Mouse (Mus musculus) macrophage (primary cell): ENCODE data around the gene Hira. TPM values are rescaled to one million over a fixed set of nuclear protein-coding genes. Genes with fewer than 3 reads are reported as not detected.

Experiments used
- H3K27ac ChIP-seq: fragments of 350-480 bp; formaldehyde crosslinking; 2 replicates; pipeline ENCODE4 v1.9.0; 2021
- H3K36me3 ChIP-seq: fragments of 350-480 bp; formaldehyde crosslinking; 2 replicates; pipeline ENCODE4 v1.9.0; 2021; ENCODE audit errors: inconsistent target
- H3K4me3 ChIP-seq: fragments of 350-480 bp; formaldehyde crosslinking; 2 replicates; pipeline ENCODE4 v1.9.0; 2021; ENCODE audit errors: inconsistent target
- H3K79me2 ChIP-seq: fragments of 350-480 bp; formaldehyde crosslinking; 2 replicates; pipeline ENCODE4 v1.9.0; 2021; ENCODE audit errors: inconsistent target
- WGBS: methylation state at CpG from one replicate; pipeline ENCODE4 v1.1.7; 2026; ENCODE audit warnings: inconsistent platforms; ENCODE audit not compliant: missing documents; 5-methylcytosine and 5-hydroxymethylcytosine counted together
- polyA plus RNA-seq: library from polyadenylated mRNA; stranded (reverse); fragments of 250-400 nt; gene quantifications from 3 replicates; pipeline ENCODE4 v1.2.4, GENCODE M21; 2018; ENCODE audit warnings: inconsistent platforms

Hira gene
- polyA plus RNA-seq, 1 experiment from 2014 or later, result 22.2 TPM

GRCm38 (mm10) chr16:18877386-18878090 is 701 bp downstream of the Hira start:
- WGBS, result under 1% methylated on average over 35 of the region's 43 CpGs
- H3K79me2 ChIP-seq, result peaks cover 55% of the 10 kb centered on the region
- peak overlapping the region; percentile 63 for H3K4me3 ChIP-seq
- H3K27ac ChIP-seq, result peak overlapping the region; percentile 46
- H3K36me3 ChIP-seq, result peaks cover 13% of the 10 kb centered on the region

- Histone ChIP-seq H3K4me3 (peak overlapping the region; percentile 63), H3K36me3 (peaks cover 6% of the 10 kb centered on the region), H3K79me2 (peaks cover 61% of the 10 kb centered on the region), H3K27ac (peak overlapping the region; percentile 46)
- WGBS, result 12% methylated on average over 19 of the region's 20 CpGs
Observed at GRCm38 (mm10) chr16:18878091-18878720, 1.4 kb downstream of the Hira start.

GRCm38 (mm10) chr16:18884044-18884443 is 7.2 kb downstream of the Hira start:
- Histone ChIP-seq H3K36me3 (no peaks in the 10 kb centered on the region), H3K4me3 (no peak overlapping the region), H3K27ac (no peak overlapping the region), H3K79me2 (peaks cover 100% of the 10 kb centered on the region)

- H3K4me3 ChIP-seq, result no peak overlapping the region
- H3K79me2 ChIP-seq, result peaks cover 59% of the 10 kb centered on the region
- H3K27ac ChIP-seq, result no peak overlapping the region
- WGBS, result 88% methylated on average over 4 of the region's 4 CpGs
- peaks cover 18% of the 10 kb centered on the region for H3K36me3 ChIP-seq
Observed at GRCm38 (mm10) chr16:18893840-18894372, 17.1 kb downstream of the Hira start.

- no peak overlapping the region for H3K27ac ChIP-seq
- 83% methylated on average over 3 of the region's 3 CpGs for WGBS
- no peak overlapping the region for H3K4me3 ChIP-seq
- peaks cover 46% of the 10 kb centered on the region for H3K79me2 ChIP-seq
- peaks cover 24% of the 10 kb centered on the region for H3K36me3 ChIP-seq
Observed at GRCm38 (mm10) chr16:18895249-18895648, 18.4 kb downstream of the Hira start.

- WGBS, result 94% methylated on average over 10 of the region's 10 CpGs
- Histone ChIP-seq H3K4me3 (no peak overlapping the region), H3K27ac (no peak overlapping the region), H3K79me2 (peaks cover 34% of the 10 kb centered on the region), H3K36me3 (peaks cover 35% of the 10 kb centered on the region)
Observed at GRCm38 (mm10) chr16:18896429-18896828, 19.6 kb downstream of the Hira start.

- 92% methylated on average over 1 of the region's 1 CpGs for WGBS
- no peak overlapping the region for H3K27ac ChIP-seq
- H3K36me3 ChIP-seq, result peaks cover 14% of the 10 kb centered on the region; the same call in 1 of the 2 replicates
- no peaks in the 10 kb centered on the region for H3K79me2 ChIP-seq
- H3K4me3 ChIP-seq, result no peak overlapping the region
Observed at GRCm38 (mm10) chr16:18905648-18906047, 28.8 kb downstream of the Hira start.

- Histone ChIP-seq H3K36me3 (peaks cover 43% of the 10 kb centered on the region), H3K4me3 (no peak overlapping the region), H3K79me2 (no peaks in the 10 kb centered on the region), H3K27ac (no peak overlapping the region)
- WGBS, result 93% methylated on average over 4 of the region's 4 CpGs
Observed at GRCm38 (mm10) chr16:18916064-18916463, 39.2 kb downstream of the Hira start.

- Histone ChIP-seq H3K79me2 (no peaks in the 10 kb centered on the region), H3K36me3 (peaks cover 77% of the 10 kb centered on the region), H3K4me3 (no peak overlapping the region), H3K27ac (no peak overlapping the region)
- 94% methylated on average over 2 of the region's 2 CpGs for WGBS
Observed at GRCm38 (mm10) chr16:18921771-18922170, 44.9 kb downstream of the Hira start.

GRCm38 (mm10) chr16:18927963-18928362 is 51.1 kb downstream of the Hira start:
- Histone ChIP-seq H3K79me2 (no peaks in the 10 kb centered on the region), H3K36me3 (peaks cover 58% of the 10 kb centered on the region), H3K4me3 (no peak overlapping the region), H3K27ac (no peak overlapping the region)
- 100% methylated on average over 1 of the region's 1 CpGs for WGBS

- WGBS, result 94% methylated on average over 5 of the region's 5 CpGs
- Histone ChIP-seq H3K27ac (no peak overlapping the region), H3K4me3 (no peak overlapping the region), H3K79me2 (no peaks in the 10 kb centered on the region), H3K36me3 (peaks cover 44% of the 10 kb centered on the region)
Observed at GRCm38 (mm10) chr16:18938321-18939082, 61.7 kb downstream of the Hira start.

- H3K4me3 ChIP-seq, result no peak overlapping the region
- 100% methylated on average over 4 of the region's 6 CpGs for WGBS
- no peak overlapping the region for H3K27ac ChIP-seq
- H3K79me2 ChIP-seq, result no peaks in the 10 kb centered on the region
- H3K36me3 ChIP-seq, result peaks cover 34% of the 10 kb centered on the region
Observed at GRCm38 (mm10) chr16:18943906-18944305, 67.1 kb downstream of the Hira start.

GRCm38 (mm10) chr16:18948941-18949340 is 72.1 kb downstream of the Hira start:
- H3K4me3 ChIP-seq, result no peak overlapping the region
- 96% methylated on average over 9 of the region's 9 CpGs for WGBS
- H3K36me3 ChIP-seq, result peaks cover 67% of the 10 kb centered on the region
- no peak overlapping the region for H3K27ac ChIP-seq
- no peaks in the 10 kb centered on the region for H3K79me2 ChIP-seq

- Histone ChIP-seq H3K4me3 (no peak overlapping the region), H3K36me3 (peaks cover 81% of the 10 kb centered on the region), H3K79me2 (no peaks in the 10 kb centered on the region), H3K27ac (no peak overlapping the region)
- WGBS, result 100% methylated on average over 2 of the region's 2 CpGs
Observed at GRCm38 (mm10) chr16:18950351-18950750, 73.5 kb downstream of the Hira start.

- Histone ChIP-seq H3K4me3 (no peak overlapping the region), H3K27ac (no peak overlapping the region), H3K79me2 (no peaks in the 10 kb centered on the region), H3K36me3 (peaks cover 89% of the 10 kb centered on the region)
Observed at GRCm38 (mm10) chr16:18952813-18953212, 76.0 kb downstream of the Hira start.
